Mouse (Mus musculus) ES-E14 (cell line): ENCODE measurements around the gene Mybbp1a. TPM values are rescaled to one million over a fixed set of nuclear protein-coding genes. Genes with fewer than 3 reads are reported as not detected.

Experiments
- DNase-seq: peaks from one replicate; pipeline ENCODE4 v3.0.0-alpha.2; 2013; ENCODE audit warnings: low read depth, low spot score
- H3K27ac ChIP-seq: 2 replicates; pipeline ENCODE4 v1.5.1; 2012; ENCODE audit warnings: low read depth, mild to moderate bottlenecking, low read length, moderate library complexity, mixed read lengths; ENCODE audit not compliant: poor library complexity, insufficient read depth, severe bottlenecking
- H3K36me3 ChIP-seq: 2 replicates; pipeline ENCODE4 v1.6.1; 2012; ENCODE audit warnings: mild to moderate bottlenecking, low read length, moderate library complexity, mixed read lengths; ENCODE audit not compliant: control insufficient read depth, poor library complexity, insufficient read depth, severe bottlenecking
- H3K4me1 ChIP-seq, 2 experiments: fragments of 150-350 bp in 1 of 2; sonication (generic) in 1 of 2; 2 replicates each; pipeline ENCODE4 v1.6.1; 2012; ENCODE audit warnings: low read length in 2 of 2, mild to moderate bottlenecking in 1 of 2, mixed read lengths in 1 of 2; ENCODE audit not compliant: control insufficient read depth in 2 of 2, insufficient read depth in 2 of 2, poor library complexity in 1 of 2
- H3K4me3 ChIP-seq, 2 experiments: fragments of 150-350 bp in 1 of 2; sonication (generic) in 1 of 2; 2 replicates each; pipeline ENCODE4 v1.5.1; 2012; ENCODE audit warnings: low read length in 2 of 2, low read depth in 1 of 2, mild to moderate bottlenecking in 1 of 2, mixed read lengths in 1 of 2; ENCODE audit not compliant: insufficient read depth in 1 of 2, poor library complexity in 1 of 2, severe bottlenecking in 1 of 2
- H3K9ac ChIP-seq: 2 replicates; pipeline ENCODE4 v1.6.1; 2012; ENCODE audit warnings: low read depth, mild to moderate bottlenecking, low read length, mixed read lengths; ENCODE audit not compliant: poor library complexity, insufficient read depth, severe bottlenecking
- H3K9me3 ChIP-seq: fragments of 150-350 bp; sonication (generic); 2 replicates; pipeline ENCODE4 v1.6.1; 2012; ENCODE audit warnings: low read depth, mild to moderate bottlenecking, low read length; ENCODE audit not compliant: control insufficient read depth, insufficient read depth
- CHD2 ChIP-seq: IDR thresholded peaks from 2 replicates; pipeline ENCODE4 v1.6.1; 2014; ENCODE audit warnings: mild to moderate bottlenecking, low read depth, low read length, inconsistent platforms
- HCFC1 ChIP-seq: IDR thresholded peaks from 2 replicates; pipeline ENCODE4 v1.6.1; 2012; ENCODE audit warnings: low read length, inconsistent platforms, borderline replicate concordance; ENCODE audit not compliant: insufficient read depth
- MAFK ChIP-seq: IDR thresholded peaks from 2 replicates; pipeline ENCODE4 v1.6.1; 2014; ENCODE audit warnings: mild to moderate bottlenecking, low read depth, low read length, inconsistent platforms; ENCODE audit not compliant: insufficient read depth
- ZC3H11A ChIP-seq: IDR thresholded peaks from 2 replicates; pipeline ENCODE4 v1.6.1; 2012; ENCODE audit warnings: low read depth, mild to moderate bottlenecking, inconsistent platforms, low read length, borderline replicate concordance
- ZNF384 ChIP-seq: IDR thresholded peaks from 2 replicates; pipeline ENCODE4 v1.6.1; 2012; ENCODE audit warnings: low read depth, low read length, inconsistent platforms
- in situ Hi-C, 2 experiments: fragments of 600-800 bp; cut with MboI; formaldehyde crosslinking; loops; one replicate each; pipeline ENCODE4 v1.15.1; 2025; ENCODE audit warnings: low sequenced_read_pairs in 2 of 2, inconsistent platforms in 1 of 2; ENCODE audit not compliant: unreplicated experiment in 2 of 2
- total RNA-seq: library from RNA; depleted of rRNA; stranded (reverse); fragments of 300-350 nt; gene quantifications from 2 replicates; pipeline ENCODE4 v1.2.3, GENCODE M21; 2012

The Mybbp1a gene
- total RNA-seq, 1 experiment, result 278 TPM

DNA sequence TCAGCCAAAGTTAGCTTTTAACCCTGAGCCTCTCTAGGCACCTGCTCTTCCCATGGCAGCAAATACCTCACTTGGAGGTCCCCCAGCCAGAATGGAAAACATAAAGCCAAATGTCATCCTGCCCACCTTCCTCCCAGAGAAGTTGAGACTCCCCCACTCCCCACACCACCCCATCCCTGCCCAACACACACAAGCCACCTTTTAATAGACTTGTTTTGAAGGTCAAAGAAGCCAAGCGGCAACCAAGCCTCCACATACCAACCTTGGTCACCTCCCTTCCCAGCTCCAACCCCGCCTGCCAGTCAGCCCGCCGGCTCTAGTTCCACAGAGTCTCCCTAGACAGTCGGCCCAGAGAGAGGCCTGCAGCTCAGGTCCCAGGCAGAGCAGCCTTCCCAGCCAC, 39.1 kb upstream of the Mybbp1a start:
- in situ Hi-C loops, result no loop called here
- Histone ChIP-seq H3K4me1 (peaks cover 16 to 55% of the 10 kb centered on the region in 2 experiments), H3K27ac (peak overlapping the region; percentile 24; the same call in 1 of the 2 replicates), H3K4me3 (peak overlapping the region in 1 of 2 experiments; percentile 45; a peak in 2 of 4 replicates), H3K9me3 (no peaks in the 10 kb centered on the region), H3K9ac (no peak overlapping the region), H3K36me3 (peaks cover 31% of the 10 kb centered on the region)
- no peak for TF ChIP-seq ZNF384
- TF ChIP-seq CHD2, result no peak
- TF ChIP-seq HCFC1, result no peak
- TF ChIP-seq MAFK, result no peak
- no peak for TF ChIP-seq ZC3H11A
- peak; percentile 45 for DNase-seq

GRCm38 (mm10) chr11:72402969-72403368, 38.2 kb upstream of the Mybbp1a start:
- Histone ChIP-seq H3K27ac (no peak overlapping the region), H3K36me3 (peaks cover 26% of the 10 kb centered on the region), H3K9ac (no peak overlapping the region), H3K9me3 (no peaks in the 10 kb centered on the region), H3K4me1 (peaks cover 17 to 63% of the 10 kb centered on the region in 2 experiments), H3K4me3 (no peak overlapping the region)
- TF ChIP-seq ZC3H11A (no peak), CHD2 (no peak), MAFK (no peak), HCFC1 (no peak), ZNF384 (no peak)
- DNase-seq, result no peak
- in situ Hi-C loops, result no loop called here

GRCm38 (mm10) chr11:72405532-72405931, 35.6 kb upstream of the Mybbp1a start:
- peaks cover 6% of the 10 kb centered on the region; the same call in 1 of the 2 replicates for H3K36me3 ChIP-seq
- H3K27ac ChIP-seq, result no peak overlapping the region
- in situ Hi-C loops, result no loop called here
- H3K9me3 ChIP-seq, result no peaks in the 10 kb centered on the region
- TF ChIP-seq MAFK (no peak), HCFC1 (no peak), CHD2 (no peak), ZNF384 (no peak), ZC3H11A (no peak)
- DNase-seq, result no peak
- H3K9ac ChIP-seq, result no peak overlapping the region
- peaks cover 23 to 56% of the 10 kb centered on the region in 2 experiments for H3K4me1 ChIP-seq
- no peak overlapping the region for H3K4me3 ChIP-seq

DNA sequence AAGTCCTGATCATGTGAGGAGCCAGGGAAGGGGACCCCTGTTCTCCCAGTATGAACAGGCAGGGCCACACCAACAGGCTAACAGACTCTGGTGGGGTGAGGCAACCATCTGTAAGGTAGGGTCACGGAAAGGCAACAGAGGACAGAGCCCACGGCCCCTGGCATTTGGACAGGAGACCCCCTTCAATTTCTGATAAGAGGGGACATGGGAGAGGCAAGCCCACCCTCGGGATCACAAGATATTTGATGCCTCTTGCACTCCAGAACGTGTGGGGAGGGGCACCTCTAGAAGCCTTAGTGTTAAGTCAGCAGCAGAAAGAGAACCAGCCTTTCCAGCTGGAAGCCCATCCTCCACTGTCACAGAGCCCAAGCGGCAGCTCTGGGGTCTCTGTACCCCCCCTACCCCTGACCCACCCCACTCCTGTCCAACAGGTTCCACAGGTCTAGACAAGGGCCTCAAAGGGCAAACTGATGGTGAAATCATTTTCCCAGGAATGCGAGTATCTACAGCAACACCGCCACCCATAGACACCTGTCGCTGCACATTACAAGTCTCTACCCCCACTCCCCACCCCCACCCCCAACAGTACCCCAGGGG, 35.0 kb upstream of the Mybbp1a start:
- H3K4me3 ChIP-seq, result no peak overlapping the region
- no peak overlapping the region for H3K27ac ChIP-seq
- H3K9ac ChIP-seq, result no peak overlapping the region
- H3K36me3 ChIP-seq, result peaks cover 2% of the 10 kb centered on the region; the same call in 1 of the 2 replicates
- H3K9me3 ChIP-seq, result no peaks in the 10 kb centered on the region
- TF ChIP-seq HCFC1 (no peak), ZNF384 (no peak), ZC3H11A (no peak), CHD2 (no peak), MAFK (no peak)
- H3K4me1 ChIP-seq, result peaks cover 20 to 50% of the 10 kb centered on the region in 2 experiments
- in situ Hi-C loops, result no loop called here
- no peak for DNase-seq

- in situ Hi-C loops, result no loop called here
- Histone ChIP-seq H3K4me3 (no peak overlapping the region), H3K9me3 (no peaks in the 10 kb centered on the region), H3K9ac (no peak overlapping the region), H3K27ac (no peak overlapping the region), H3K36me3 (peaks cover 2% of the 10 kb centered on the region; the same call in 1 of the 2 replicates), H3K4me1 (peaks cover 17 to 44% of the 10 kb centered on the region in 2 experiments)
- TF ChIP-seq CHD2 (no peak), MAFK (no peak), ZC3H11A (no peak), HCFC1 (no peak), ZNF384 (no peak)
- DNase-seq, result no peak
These were observed 34.1 kb upstream of the Mybbp1a start for GRCm38 (mm10) chr11:72407081-72407480.
